Mouse (Mus musculus): ENCODE results near the gene Ccna1. TPM values are rescaled to one million over a fixed set of nuclear protein-coding genes. Genes with fewer than 3 reads are reported as not detected.

Gene Ccna1
- polyA plus RNA-seq, 1 experiment from 2014 or later: 2.9 TPM

DNA sequence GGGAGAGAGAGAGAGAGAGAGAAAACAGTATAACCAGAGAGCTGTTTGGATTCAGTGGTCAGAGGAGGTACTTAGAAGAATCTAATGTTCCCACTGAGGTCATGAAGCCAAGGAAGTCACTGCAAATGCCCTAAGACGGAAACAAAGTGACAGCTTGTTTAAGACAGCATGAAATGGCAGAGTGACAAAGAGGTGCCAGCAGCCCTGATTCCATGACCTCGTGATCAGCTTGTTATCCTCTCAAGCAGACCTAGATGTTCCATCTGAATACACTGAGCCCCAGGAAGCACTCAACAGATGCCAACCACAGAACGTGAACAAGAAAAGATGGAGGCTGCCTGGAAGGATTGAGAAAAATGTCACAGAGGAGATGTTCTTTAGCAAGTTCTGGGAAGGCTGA lies 30.4 kb upstream of the Ccna1 start:
- Histone ChIP-seq H3K36me3 (no peaks in the 10 kb centered on the region), H3K4me1 (replicated peaks) (no peaks in the 10 kb centered on the region), H3K27ac (no peak overlapping the region), H3K4me3 (no peak overlapping the region), H3K9me3 (no peaks in the 10 kb centered on the region), H3K27me3 (ENCODE audit: insufficient read depth, poor library complexity, severe bottlenecking) (no peaks in the 10 kb centered on the region)
- DNase-seq (ENCODE audit: low spot score): no peak
- 52% methylated on average over 3 of the region's 3 CpGs for WGBS

GRCm38 (mm10) chr3:55084781-55085180 lies 29.5 kb upstream of the Ccna1 start:
- no peaks in the 10 kb centered on the region for H3K4me1 ChIP-seq (replicated peaks)
- 63% methylated on average over 6 of the region's 6 CpGs for WGBS

DNA sequence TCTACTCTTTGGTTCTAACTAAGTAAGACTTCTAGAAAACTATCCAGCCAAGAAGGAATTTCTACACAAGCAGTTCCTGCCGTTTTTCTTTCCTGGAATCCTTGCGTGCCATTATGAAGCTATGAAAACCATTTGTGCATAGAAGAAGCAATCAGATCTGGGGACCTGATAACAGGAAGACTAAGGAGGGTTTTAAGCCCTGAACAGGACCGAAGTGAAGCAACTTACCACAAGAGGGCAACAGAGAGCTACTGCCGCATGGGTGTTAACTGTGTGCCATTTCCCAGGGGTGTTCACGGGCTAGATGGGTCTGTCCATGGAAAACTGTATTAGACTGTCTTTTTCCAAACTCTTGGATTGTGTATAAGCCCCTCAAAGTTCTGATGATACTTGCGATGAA lies 24.8 kb upstream of the Ccna1 start:
- no peaks in the 10 kb centered on the region for H3K9me3 ChIP-seq
- 17% methylated on average over 6 of the region's 6 CpGs for WGBS

More at GRCm38 (mm10) chr3:55084781-55085180, 29.5 kb upstream of the Ccna1 start:
- Histone ChIP-seq H3K27me3 (ENCODE audit: insufficient read depth, poor library complexity, severe bottlenecking) (no peaks in the 10 kb centered on the region), H3K9me3 (no peaks in the 10 kb centered on the region), H3K36me3 (no peaks in the 10 kb centered on the region), H3K4me3 (no peak overlapping the region), H3K27ac (no peak overlapping the region)
- DNase-seq (ENCODE audit: low spot score): no peak

GRCm38 (mm10) chr3:55079619-55080018 lies 24.3 kb upstream of the Ccna1 start:
- no peaks in the 10 kb centered on the region for H3K27me3 ChIP-seq (ENCODE audit: insufficient read depth, poor library complexity, severe bottlenecking)
- no peak for DNase-seq (ENCODE audit: low spot score)
- H3K36me3 ChIP-seq: no peaks in the 10 kb centered on the region
- WGBS: 82% methylated on average over 8 of the region's 8 CpGs
- no peak overlapping the region for H3K27ac ChIP-seq
- H3K9me3 ChIP-seq: no peaks in the 10 kb centered on the region
- no peak overlapping the region for H3K4me3 ChIP-seq
- H3K4me1 ChIP-seq (replicated peaks): no peaks in the 10 kb centered on the region

More for the DNA sequence above, 24.8 kb upstream of the Ccna1 start:
- H3K27ac ChIP-seq: no peak overlapping the region
- no peak overlapping the region for H3K4me3 ChIP-seq
- no peaks in the 10 kb centered on the region for H3K36me3 ChIP-seq
- H3K4me1 ChIP-seq (replicated peaks): no peaks in the 10 kb centered on the region
- DNase-seq (ENCODE audit: low spot score): peak; percentile 71
- no peaks in the 10 kb centered on the region for H3K27me3 ChIP-seq (ENCODE audit: insufficient read depth, poor library complexity, severe bottlenecking)

DNA sequence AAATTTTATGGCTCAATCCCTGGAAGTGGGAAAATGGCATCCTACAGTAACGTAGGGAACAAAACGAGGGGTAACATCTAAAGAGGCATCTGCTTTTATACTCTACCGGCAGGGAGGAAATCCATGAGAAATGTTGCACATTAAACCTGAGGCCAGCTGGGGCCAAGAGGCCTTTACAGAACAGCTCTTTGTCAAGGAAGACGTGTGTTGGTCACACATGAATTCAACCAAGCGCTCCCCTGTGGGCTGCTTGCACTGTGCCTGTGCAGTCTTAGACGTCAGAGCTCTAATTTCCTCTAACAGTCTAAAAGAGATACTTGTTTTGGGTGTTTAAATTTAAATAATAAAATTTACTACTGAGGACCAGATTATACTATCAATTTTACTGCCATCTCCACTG lies 22.9 kb upstream of the Ccna1 start:
- DNase-seq (ENCODE audit: low spot score): no peak
- Histone ChIP-seq H3K27ac (no peak overlapping the region), H3K4me1 (replicated peaks) (no peaks in the 10 kb centered on the region), H3K9me3 (no peaks in the 10 kb centered on the region), H3K36me3 (no peaks in the 10 kb centered on the region), H3K27me3 (ENCODE audit: insufficient read depth, poor library complexity, severe bottlenecking) (no peaks in the 10 kb centered on the region), H3K4me3 (no peak overlapping the region)
- 49% methylated on average over 6 of the region's 6 CpGs for WGBS

DNA sequence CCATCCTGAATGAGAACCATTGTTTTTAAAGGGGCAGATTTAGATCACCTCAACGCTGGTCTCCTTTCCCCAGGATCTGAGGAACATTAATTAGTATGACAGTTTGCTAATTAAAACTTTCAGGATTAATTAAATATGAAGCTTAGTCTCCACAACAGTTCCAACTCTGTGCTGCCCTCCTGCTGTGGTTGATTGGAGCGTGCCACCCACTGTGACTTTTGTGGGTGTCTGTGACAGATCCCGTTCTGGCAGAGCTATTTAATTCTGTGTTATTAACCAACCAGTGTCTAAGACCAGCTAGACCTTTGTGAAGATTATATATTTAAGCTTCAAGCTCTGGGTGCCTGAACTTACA lies 20.0 kb upstream of the Ccna1 start:
- no peaks in the 10 kb centered on the region for H3K36me3 ChIP-seq
- H3K4me1 ChIP-seq (replicated peaks): no peaks in the 10 kb centered on the region
- no peak overlapping the region for H3K27ac ChIP-seq
- WGBS: 56% methylated on average over 3 of the region's 3 CpGs
- no peak overlapping the region for H3K4me3 ChIP-seq
- DNase-seq (ENCODE audit: low spot score): no peak
- no peaks in the 10 kb centered on the region for H3K9me3 ChIP-seq
- no peaks in the 10 kb centered on the region for H3K27me3 ChIP-seq (ENCODE audit: insufficient read depth, poor library complexity, severe bottlenecking)

DNA sequence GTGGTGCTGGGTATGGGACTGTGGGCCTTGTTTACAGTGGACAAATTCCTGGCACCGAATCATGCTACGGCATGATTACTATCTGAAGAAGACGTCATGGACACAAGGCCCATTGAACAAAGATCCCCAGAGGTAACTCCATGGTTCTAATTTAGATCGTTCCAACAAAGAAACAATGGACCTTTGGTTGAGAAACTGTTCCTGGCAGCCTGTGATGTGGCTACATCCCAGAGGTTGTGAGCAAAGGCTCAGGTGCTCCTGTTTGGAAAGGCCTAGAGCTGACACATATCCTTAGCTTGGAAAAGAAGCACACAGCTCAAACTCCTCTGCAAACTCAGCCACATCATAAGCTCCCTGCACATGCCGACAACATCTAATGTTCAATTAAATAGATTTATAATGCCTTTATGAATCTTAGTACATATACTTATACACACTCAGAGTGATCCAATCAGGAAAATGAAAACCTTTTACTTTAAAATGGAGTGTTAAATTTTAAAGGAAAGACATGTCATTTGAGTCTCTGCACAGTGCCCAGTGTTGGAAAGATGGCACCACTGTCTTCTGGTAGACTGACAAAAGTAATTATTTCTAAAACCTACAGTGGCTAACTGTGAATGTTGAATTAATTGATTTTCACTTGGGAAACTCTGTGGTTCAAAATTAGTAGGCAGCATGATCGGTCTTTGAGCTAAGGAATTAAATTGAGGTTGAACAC lies 19.4 kb upstream of the Ccna1 start:
- Histone ChIP-seq H3K9me3 (no peaks in the 10 kb centered on the region), H3K27me3 (ENCODE audit: insufficient read depth, poor library complexity, severe bottlenecking) (no peaks in the 10 kb centered on the region), H3K4me1 (replicated peaks) (no peaks in the 10 kb centered on the region), H3K36me3 (no peaks in the 10 kb centered on the region), H3K27ac (no peak overlapping the region), H3K4me3 (no peak overlapping the region)
- no peak for DNase-seq (ENCODE audit: low spot score)
- 83% methylated on average over 6 of the region's 6 CpGs for WGBS

GRCm38 (mm10) chr3:55067791-55068434 lies 12.6 kb upstream of the Ccna1 start:
- WGBS: 42% methylated on average over 7 of the region's 7 CpGs
- Histone ChIP-seq H3K4me1 (replicated peaks) (no peaks in the 10 kb centered on the region), H3K27ac (no peak overlapping the region), H3K4me3 (no peak overlapping the region), H3K36me3 (no peaks in the 10 kb centered on the region), H3K9me3 (no peaks in the 10 kb centered on the region), H3K27me3 (ENCODE audit: insufficient read depth, poor library complexity, severe bottlenecking) (no peaks in the 10 kb centered on the region)
- DNase-seq (ENCODE audit: low spot score): no peak

GRCm38 (mm10) chr3:55066666-55067023 lies 11.3 kb upstream of the Ccna1 start:
- H3K27me3 ChIP-seq (ENCODE audit: insufficient read depth, poor library complexity, severe bottlenecking): no peaks in the 10 kb centered on the region
- no peak overlapping the region for H3K4me3 ChIP-seq
- no peak for DNase-seq (ENCODE audit: low spot score)
- H3K4me1 ChIP-seq (replicated peaks): no peaks in the 10 kb centered on the region
- H3K9me3 ChIP-seq: no peaks in the 10 kb centered on the region
- H3K36me3 ChIP-seq: no peaks in the 10 kb centered on the region
- no peak overlapping the region for H3K27ac ChIP-seq
- 80% methylated on average over 12 of the region's 12 CpGs for WGBS

GRCm38 (mm10) chr3:55065738-55066665 lies 10.7 kb upstream of the Ccna1 start:
- Histone ChIP-seq H3K9me3 (no peaks in the 10 kb centered on the region), H3K27ac (no peak overlapping the region), H3K36me3 (no peaks in the 10 kb centered on the region), H3K4me3 (no peak overlapping the region), H3K27me3 (ENCODE audit: insufficient read depth, poor library complexity, severe bottlenecking) (no peaks in the 10 kb centered on the region), H3K4me1 (replicated peaks) (no peaks in the 10 kb centered on the region)
- DNase-seq (ENCODE audit: low spot score): no peak
- 77% methylated on average over 14 of the region's 14 CpGs for WGBS

GRCm38 (mm10) chr3:55064396-55064795 lies 9.1 kb upstream of the Ccna1 start:
- H3K4me3 ChIP-seq: no peak overlapping the region

DNA sequence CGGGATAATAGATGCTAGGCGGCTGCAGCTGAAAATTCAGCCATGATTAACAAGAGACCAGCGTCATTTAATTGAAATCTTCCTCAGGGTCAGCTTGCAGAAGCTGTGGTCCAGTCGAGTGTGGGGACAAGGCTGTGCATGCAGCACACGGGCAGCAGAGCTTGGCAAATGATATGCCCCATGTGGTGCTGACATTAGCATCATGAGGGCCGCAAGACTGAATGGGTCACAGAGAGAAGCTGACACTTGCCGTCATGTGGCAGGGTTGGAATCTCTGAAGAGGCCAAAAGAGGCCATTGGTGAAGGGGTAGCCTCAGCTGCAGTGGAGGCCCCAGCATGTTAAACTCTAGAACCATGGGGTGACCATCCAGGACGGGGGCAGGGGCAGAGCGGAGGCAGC lies 7.4 kb upstream of the Ccna1 start:
- no peaks in the 10 kb centered on the region for H3K9me3 ChIP-seq
- H3K27ac ChIP-seq: no peak overlapping the region
- WGBS: 58% methylated on average over 9 of the region's 9 CpGs
- no peaks in the 10 kb centered on the region for H3K4me1 ChIP-seq (replicated peaks)
- H3K27me3 ChIP-seq (ENCODE audit: insufficient read depth, poor library complexity, severe bottlenecking): peaks cover 13% of the 10 kb centered on the region
- H3K4me3 ChIP-seq: no peak overlapping the region
- no peaks in the 10 kb centered on the region for H3K36me3 ChIP-seq
- DNase-seq (ENCODE audit: low spot score): no peak

More at GRCm38 (mm10) chr3:55064396-55064795, 9.1 kb upstream of the Ccna1 start:
- Histone ChIP-seq H3K27ac (no peak overlapping the region), H3K27me3 (ENCODE audit: insufficient read depth, poor library complexity, severe bottlenecking) (0 out of 2 replicates have a peak, but pooled peaks cover under 1% of the 10 kb centered on the region), H3K4me1 (replicated peaks) (no peaks in the 10 kb centered on the region), H3K9me3 (no peaks in the 10 kb centered on the region), H3K36me3 (no peaks in the 10 kb centered on the region)
- DNase-seq (ENCODE audit: low spot score): peak; percentile 81
- WGBS: 6% methylated on average over 2 of the region's 2 CpGs

GRCm38 (mm10) chr3:55056376-55056775 lies 1.1 kb upstream of the Ccna1 start:
- no peak overlapping the region for H3K27ac ChIP-seq
- no peak overlapping the region for H3K4me3 ChIP-seq
- WGBS: 65% methylated on average over 8 of the region's 8 CpGs
- H3K27me3 ChIP-seq (ENCODE audit: insufficient read depth, poor library complexity, severe bottlenecking): peaks cover 62% of the 10 kb centered on the region
- H3K36me3 ChIP-seq: no peaks in the 10 kb centered on the region
- no peaks in the 10 kb centered on the region for H3K9me3 ChIP-seq
- H3K4me1 ChIP-seq (replicated peaks): peaks cover 19% of the 10 kb centered on the region
- DNase-seq (ENCODE audit: low spot score): no peak
